Mouse (Mus musculus) spleen, postnatal 4 days (tissue): ENCODE results near the gene Clcn1.

Experiments used
- DNase-seq, 2 experiments: peaks; one replicate each; pipeline ENCODE4 v3.0.0; 2022; ENCODE audit warnings: low spot score in 2 of 2

Gene Clcn1

GRCm38 (mm10) chr6:42350021-42350967, 63.8 kb downstream of the Clcn1 start:
- DNase-seq = peak in 1 of 2 experiments; percentile 72

- DNase-seq = peak in 1 of 2 experiments; percentile 63
Measured at GRCm38 (mm10) chr6:42350968-42351775, 64.7 kb downstream of the Clcn1 start.

GRCm38 (mm10) chr6:42351776-42352485, 65.4 kb downstream of the Clcn1 start:
- peak in 1 of 2 experiments; percentile 66 for DNase-seq

GRCm38 (mm10) chr6:42352486-42352846, 66.0 kb downstream of the Clcn1 start:
- DNase-seq = no peak

- DNase-seq = peak; percentile 40 to 71
Measured at GRCm38 (mm10) chr6:42353180-42353579, 66.7 kb downstream of the Clcn1 start.

GRCm38 (mm10) chr6:42354076-42355019, 67.9 kb downstream of the Clcn1 start:
- DNase-seq = peak in 1 of 2 experiments; percentile 63

- DNase-seq = no peak
Measured at GRCm38 (mm10) chr6:42355366-42355765, 68.9 kb downstream of the Clcn1 start.

GRCm38 (mm10) chr6:42355794-42356600, 69.5 kb downstream of the Clcn1 start:
- no peak for DNase-seq

GRCm38 (mm10) chr6:42356913-42357312, 70.4 kb downstream of the Clcn1 start:
- DNase-seq = no peak

GRCm38 (mm10) chr6:42357901-42358300, 71.4 kb downstream of the Clcn1 start:
- no peak for DNase-seq

- no peak for DNase-seq
Measured at GRCm38 (mm10) chr6:42358901-42359300, 72.4 kb downstream of the Clcn1 start.

- DNase-seq = peak in 1 of 2 experiments; percentile 47
Measured at GRCm38 (mm10) chr6:42359364-42360147, 73.1 kb downstream of the Clcn1 start.

- no peak for DNase-seq
Measured at GRCm38 (mm10) chr6:42360231-42360840, 73.9 kb downstream of the Clcn1 start.

- DNase-seq = no peak
Measured at GRCm38 (mm10) chr6:42361041-42361895, 74.8 kb downstream of the Clcn1 start.

- DNase-seq = no peak
Measured at GRCm38 (mm10) chr6:42362074-42362473, 75.6 kb downstream of the Clcn1 start.

- DNase-seq = no peak
Measured at GRCm38 (mm10) chr6:42362497-42362896, 76.0 kb downstream of the Clcn1 start.

GRCm38 (mm10) chr6:42362974-42363373, 76.5 kb downstream of the Clcn1 start:
- no peak for DNase-seq

- no peak for DNase-seq
Measured at GRCm38 (mm10) chr6:42364066-42364465, 77.6 kb downstream of the Clcn1 start.
